Mouse (Mus musculus): ENCODE data around the gene Atxn7l3b.

GRCm38 (mm10) chr10:112900243-112900642 is 28.6 kb downstream of the Atxn7l3b start:
- TF ChIP-seq POLR2AphosphoS2 (IDR thresholded peaks at IDR 0.05; ENCODE audit: insufficient read length, low read depth) (no peak), POLR2A (IDR thresholded peaks at IDR 0.05; ENCODE audit: insufficient read length, low read depth) (no peak), MYOD1 (IDR thresholded peaks at IDR 0.05; ENCODE audit: control insufficient read depth in 1 of 3, insufficient read length in 2 of 3, low read depth in 2 of 3) (no peak), TCF3 (IDR thresholded peaks at IDR 0.05; ENCODE audit: insufficient read length, low read depth) (no peak)
